Mouse (Mus musculus): ENCODE measurements at regions not wholly inside any gene's neighbourhood (a gene's known extent, or its start where the extent isn't known, plus 50 kb on each side); places are given as distances from the start of the nearest gene placed in this dataset.

DNA sequence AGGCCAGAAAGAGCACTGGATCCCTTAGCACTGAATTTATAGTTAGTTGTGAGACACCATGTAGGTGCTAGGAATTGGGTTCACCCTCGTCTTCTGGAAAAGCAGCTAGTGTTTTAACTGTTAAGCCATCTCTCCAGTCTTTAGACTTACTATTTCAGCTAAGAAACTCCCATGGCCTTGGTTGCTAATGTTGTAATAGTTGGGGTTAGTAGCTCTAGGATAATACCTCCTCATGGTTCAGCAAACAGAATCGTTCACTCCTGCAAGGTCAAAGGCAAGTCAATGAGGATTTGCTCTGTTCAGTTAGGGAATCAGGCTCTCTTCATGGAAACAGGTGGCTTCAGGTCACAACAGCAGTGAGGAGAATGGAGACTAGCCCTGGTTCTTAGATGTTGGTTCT lies 118.7 kb upstream of the Kbtbd8 start:
- TF ChIP-seq CTCF (IDR thresholded peaks at IDR 0.05; ENCODE audit: extremely low read depth, insufficient read depth, low read length) (no peak), POLR2A (IDR thresholded peaks at IDR 0.05; ENCODE audit: extremely low read depth, insufficient read depth, low read length) (no peak)

Measured in cortical plate, adult 2 months (tissue).